Mouse (Mus musculus) bone marrow, adult 2 months (tissue): ENCODE data around the gene Olfr211. TPM values are rescaled to one million over a fixed set of nuclear protein-coding genes. Genes with fewer than 3 reads are reported as not detected.
"Not testable (repeated sequence)": the region's sequence is repeated elsewhere in the genome, so short reads cannot be mapped to it uniquely, and the experiment has no call there.

Experiments
- H3K27ac ChIP-seq: fragments of 200-500 bp; 2 replicates; pipeline ENCODE4 v1.5.1; 2012; ENCODE audit warnings: low read depth, mild to moderate bottlenecking, control low read depth, inconsistent platforms, low read length; ENCODE audit not compliant: control insufficient read depth, poor library complexity, insufficient read depth
- H3K4me1 ChIP-seq: fragments of 200-500 bp; 2 replicates; pipeline ENCODE4 v1.6.1; 2011; ENCODE audit warnings: low read length; ENCODE audit not compliant: control insufficient read depth, insufficient read depth
- H3K4me3 ChIP-seq: fragments of 200-500 bp; replicated peaks from 2 replicates; pipeline ENCODE3; 2011; ENCODE audit warnings: mild to moderate bottlenecking, low read depth, low read length, control low read depth; ENCODE audit not compliant: control insufficient read depth
- CTCF ChIP-seq: fragments of 200-500 bp; IDR thresholded peaks from 2 replicates; pipeline ENCODE4 v1.5.1; 2011; ENCODE audit warnings: low read length, control low read depth; ENCODE audit not compliant: control insufficient read depth, insufficient read depth
- POLR2A ChIP-seq: fragments of 200-500 bp; IDR thresholded peaks from 2 replicates; pipeline ENCODE4 v1.6.1; 2011; ENCODE audit warnings: low read depth, mild to moderate bottlenecking, control low read depth, low read length, borderline replicate concordance; ENCODE audit not compliant: control insufficient read depth
- WGBS: fragments of 180-500 bp; shearing (Covaris S2); methylation state at CpG from one replicate; pipeline ENCODE4 v1.1.7; 2018; 5-methylcytosine and 5-hydroxymethylcytosine counted together
- polyA plus RNA-seq: library from polyadenylated mRNA; stranded (reverse); fragments of >200 nt; gene quantifications from 2 replicates; pipeline ENCODE4 v1.2.4, GENCODE M21; 2011; ENCODE audit warnings: low replicate concordance; ENCODE audit not compliant: missing spikeins, insufficient read depth, insufficient read length

The Olfr211 gene
- polyA plus RNA-seq, 1 experiment: not detected

- 6% methylated on average over 43 of the region's 43 CpGs for WGBS
- H3K27ac ChIP-seq: peak within 1 kb of the TSS; percentile 89
- H3K4me1 ChIP-seq: peaks cover 2% of the 10 kb centered on the region
- H3K4me3 ChIP-seq: peak within 1 kb of the TSS; percentile 83
- peak; percentile 86 for TF ChIP-seq POLR2A
- peak; percentile 17; the same call in 1 of the 2 replicates for TF ChIP-seq CTCF
Observed at GRCm38 (mm10) chr6:116460544-116461283, 28.2 kb upstream of the Olfr211 start, which contains the start of gene Alox5. Gene Alox5, minus strand, starts transcription at chr6:116461178.

DNA sequence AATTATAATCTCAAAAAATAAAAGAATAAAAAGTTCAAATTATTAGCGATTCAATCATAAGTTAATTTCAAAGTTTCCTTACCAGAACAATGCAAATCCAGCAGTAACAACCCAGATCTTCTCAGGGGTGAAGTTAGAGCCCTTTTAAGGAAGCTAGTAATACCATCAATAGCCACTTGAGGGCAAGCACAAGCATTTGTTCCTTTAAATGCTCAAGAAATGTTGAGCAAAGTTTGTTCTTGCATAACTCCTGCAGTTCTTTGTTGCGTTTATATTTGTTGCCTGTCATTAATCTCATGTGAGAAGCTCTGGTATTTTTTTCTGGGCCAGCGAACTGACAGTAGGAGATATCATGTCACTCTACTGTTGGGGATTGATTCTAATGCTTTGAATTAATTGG lies 20.8 kb upstream of the Olfr211 start:
- Histone ChIP-seq H3K4me3 (no peak overlapping the region), H3K27ac (no peak overlapping the region), H3K4me1 (no peaks in the 10 kb centered on the region; the same call in 1 of the 2 replicates)
- TF ChIP-seq POLR2A (no peak), CTCF (no peak)
- WGBS: 15% methylated on average over 3 of the region's 3 CpGs

DNA sequence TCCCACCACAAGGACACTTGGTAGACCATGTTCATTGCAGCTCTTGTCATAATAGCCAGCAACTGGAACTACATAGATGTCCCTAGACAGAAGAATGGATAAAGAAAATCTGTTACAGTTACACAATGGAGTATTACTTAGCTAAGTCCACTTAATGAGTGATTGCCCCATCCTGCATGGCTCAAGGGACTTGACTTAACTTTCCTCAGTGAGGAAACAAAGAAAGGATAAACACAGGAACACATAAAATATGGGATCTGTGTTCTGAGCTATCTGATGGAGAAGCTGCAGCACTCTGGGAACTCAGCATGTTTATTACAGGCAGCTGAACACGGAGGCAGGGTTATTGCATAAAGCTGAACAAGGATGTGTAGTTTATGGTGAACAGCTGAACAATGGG lies 3.8 kb upstream of the Olfr211 start:
- TF ChIP-seq CTCF (no peak), POLR2A (no peak)
- Histone ChIP-seq H3K27ac (no peak overlapping the region), H3K4me3 (no peak overlapping the region), H3K4me1 (no peaks in the 10 kb centered on the region)
- 36% methylated on average over 1 of the region's 1 CpGs for WGBS

GRCm38 (mm10) chr6:116486833-116487232 lies 2.1 kb upstream of the Olfr211 start:
- no peak overlapping the region for H3K4me3 ChIP-seq
- no peak overlapping the region for H3K27ac ChIP-seq
- WGBS: 49% methylated on average over 1 of the region's 1 CpGs
- no peaks in the 10 kb centered on the region for H3K4me1 ChIP-seq
- no peak for TF ChIP-seq POLR2A
- TF ChIP-seq CTCF: no peak

DNA sequence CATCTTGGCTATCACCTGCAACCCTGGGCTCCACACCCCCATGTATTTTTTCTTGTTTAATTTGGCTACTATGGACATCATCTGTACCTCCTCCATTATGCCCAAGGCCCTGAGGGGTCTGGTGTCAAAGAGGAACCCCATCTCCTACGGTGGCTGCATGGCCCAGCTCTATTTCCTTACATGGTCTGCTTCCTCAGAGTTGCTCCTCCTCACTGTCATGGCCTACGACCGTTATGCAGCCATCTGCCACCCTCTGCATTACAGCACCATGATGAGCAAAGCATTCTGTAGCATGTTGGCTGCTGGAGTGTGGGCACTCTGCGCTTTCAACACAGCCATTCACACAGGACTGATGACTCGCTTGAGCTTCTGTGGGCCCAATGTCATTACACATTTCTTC lies 4.9 kb downstream of the Olfr211 start:
- Histone ChIP-seq H3K4me1 (no peaks in the 10 kb centered on the region), H3K27ac (no peak overlapping the region), H3K4me3 (no peak overlapping the region)
- 70% methylated on average over 5 of the region's 5 CpGs for WGBS
- TF ChIP-seq POLR2A (no peak), CTCF (no peak)

DNA sequence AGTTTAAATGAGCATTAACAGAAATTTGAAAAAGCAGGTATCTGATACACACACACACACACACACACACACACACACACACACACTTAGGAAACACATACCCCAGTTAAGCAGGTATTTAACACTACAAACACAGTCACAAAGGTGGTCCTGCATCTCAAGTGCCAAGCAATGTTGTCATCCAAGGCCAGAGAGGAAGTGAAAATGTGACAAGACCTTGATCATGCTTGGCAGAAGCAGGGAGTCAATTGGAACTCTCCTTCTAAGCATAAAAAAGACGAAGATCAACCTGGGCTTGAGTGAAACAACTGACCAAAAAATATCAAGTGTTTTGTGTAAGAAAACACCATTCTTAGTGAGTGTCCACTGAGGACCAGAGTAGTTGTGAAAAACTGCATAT lies 7.1 kb downstream of the Olfr211 start:
- Histone ChIP-seq H3K27ac (no peak overlapping the region), H3K4me1 (no peaks in the 10 kb centered on the region), H3K4me3 (no peak overlapping the region)
- 60% methylated on average over 1 of the region's 1 CpGs for WGBS
- TF ChIP-seq POLR2A (no peak), CTCF (no peak)

DNA sequence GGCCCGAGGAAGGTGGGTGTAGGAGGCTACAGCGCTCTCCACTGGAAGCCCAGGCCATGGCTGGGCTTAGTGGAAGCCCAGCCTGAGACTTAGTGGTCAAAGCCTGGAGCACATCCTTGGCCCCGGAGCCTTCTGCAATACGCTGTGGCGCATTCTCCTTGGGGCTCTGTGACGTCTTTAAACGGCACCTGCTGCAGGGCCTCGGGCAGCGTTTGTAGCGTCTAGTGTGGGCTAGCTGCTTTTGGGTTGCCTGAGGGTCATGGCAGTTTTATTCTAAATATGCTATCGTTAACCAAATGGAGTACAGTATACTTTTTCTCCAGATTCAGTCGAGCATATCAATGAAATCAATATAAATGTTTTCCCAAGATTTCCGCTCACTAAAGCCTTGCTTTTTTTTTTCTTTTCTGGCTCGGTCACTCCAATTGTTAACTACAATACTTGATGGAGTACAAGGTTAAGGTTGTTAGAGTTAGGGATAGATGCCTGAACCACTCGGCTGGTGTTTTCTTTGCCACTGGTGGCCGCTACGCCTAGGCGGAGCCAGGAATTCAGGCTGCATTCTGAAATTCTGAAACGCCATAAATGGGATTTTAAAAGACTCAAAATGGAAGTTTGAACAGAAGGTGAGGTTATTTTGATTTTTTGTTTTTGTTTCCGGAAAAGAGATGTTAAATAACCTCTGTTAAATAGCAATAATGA lies 17.6 kb downstream of the Olfr211 start, which contains the start of gene Olfr212:
TSS of gene Olfr212 (plus strand) at position 215 of the 702 bp plus-strand sequence.
- not testable (repeated sequence) for H3K4me3 ChIP-seq, H3K4me1 ChIP-seq, H3K27ac ChIP-seq
- WGBS: 90% methylated on average over 20 of the region's 20 CpGs

- no peaks in the 10 kb centered on the region for H3K4me1 ChIP-seq
- H3K27ac ChIP-seq: no peak overlapping the region
- no peak overlapping the region for H3K4me3 ChIP-seq
- no peak for TF ChIP-seq POLR2A
- TF ChIP-seq CTCF: no peak
Observed at GRCm38 (mm10) chr6:116514832-116515231, 25.9 kb downstream of the Olfr211 start.
